In genomic region chr1:75344291-75345035, GRCm38 (mm10) we compare ENCODE assay signal across 8 mouse cellular contexts. TPM values are rescaled to one million over a fixed set of nuclear protein-coding genes. Genes with fewer than 3 reads are reported as not detected.
DNase-seq lines count a peak whose midpoint lies in the region; ATAC-seq and TF ChIP-seq lines count a peak whose summit lies in the region.

No protein-coding gene starts in this region.

- ATAC-seq in lung, embryonic 14.5 days (ENCODE audit: insufficient read depth): peak; percentile 57
- ATAC-seq in kidney, embryonic 16.5 days (ENCODE audit: low FRiP score, low TSS enrichment): peak; percentile 76
- ATAC-seq in midbrain, embryonic 13.5 days: peak; percentile 24; the same call in 1 of the 2 replicates
- ATAC-seq in megakaryocyte, adult 5-6 weeks (ENCODE audit: poor library complexity, severe bottlenecking): no peak
- no peak for ATAC-seq in megakaryocyte progenitor cell, adult 5-6 weeks (replicated peaks; ENCODE audit: poor library complexity)

- H3K4me2 ChIP-seq in lung, embryonic 14.5 days: peak overlapping the region; percentile 28
- peak overlapping the region; percentile 47 for H3K4me2 ChIP-seq in kidney, embryonic 16.5 days (replicated peaks; ENCODE audit: low read depth, low read length)
- H3K4me2 ChIP-seq in midbrain, embryonic 13.5 days (replicated peaks): peak overlapping the region; percentile 12; the same call in 1 of the 2 replicates

- H3K36me3 ChIP-seq in lung, embryonic 14.5 days (ENCODE audit: insufficient read depth): no peaks in the 10 kb centered on the region
- no peaks in the 10 kb centered on the region for H3K36me3 ChIP-seq in kidney, embryonic 16.5 days (ENCODE audit: insufficient read depth, low read length)
- no peaks in the 10 kb centered on the region for H3K36me3 ChIP-seq in midbrain, embryonic 13.5 days

- no peaks in the 10 kb centered on the region for H3K9me3 ChIP-seq in lung, embryonic 14.5 days (ENCODE audit: low read depth, low read length)
- H3K9me3 ChIP-seq in kidney, embryonic 16.5 days (ENCODE audit: low read length): no peaks in the 10 kb centered on the region
- H3K9me3 ChIP-seq in midbrain, embryonic 13.5 days: no peaks in the 10 kb centered on the region

- H3K4me1 ChIP-seq in lung, embryonic 14.5 days (ENCODE audit: insufficient read depth): peaks cover 26% of the 10 kb centered on the region
- no peaks in the 10 kb centered on the region for H3K4me1 ChIP-seq in lung, adult 2 months (ENCODE audit: control insufficient read depth, insufficient read depth, low read length)
- peaks cover 35% of the 10 kb centered on the region for H3K4me1 ChIP-seq in kidney, embryonic 16.5 days (ENCODE audit: insufficient read depth, low read length)
- H3K4me1 ChIP-seq in midbrain, embryonic 13.5 days (replicated peaks): peaks cover 37% of the 10 kb centered on the region

- peak; percentile 68 for DNase-seq in lung, embryonic 14.5 days
- no peak for DNase-seq in lung, adult 2 months
- DNase-seq in gastrocnemius, postnatal 10 days: peak; percentile 59
- no peak for DNase-seq in right cerebral cortex, adult 18-20 months

- peaks cover 4% of the 10 kb centered on the region; the same call in 1 of the 2 replicates for H3K27me3 ChIP-seq in lung, embryonic 14.5 days (ENCODE audit: insufficient read depth, low read length)
- H3K27me3 ChIP-seq in kidney, embryonic 16.5 days (ENCODE audit: insufficient read depth, low read length): no peaks in the 10 kb centered on the region
- H3K27me3 ChIP-seq in midbrain, embryonic 13.5 days: peaks cover 7% of the 10 kb centered on the region

- H3K27ac ChIP-seq in lung, embryonic 14.5 days (ENCODE audit: low read depth): peak overlapping the region; percentile 73
- peak overlapping the region; percentile 93 for H3K27ac ChIP-seq in kidney, embryonic 16.5 days (ENCODE audit: low read length)
- no peak overlapping the region for H3K27ac ChIP-seq in midbrain, embryonic 13.5 days

- H3K4me3 ChIP-seq in lung, embryonic 14.5 days (ENCODE audit: low read depth, low read length): no peak overlapping the region
- no peak overlapping the region for H3K4me3 ChIP-seq in lung, adult 2 months (replicated peaks; ENCODE audit: extremely low read depth, low read depth, low read length)
- H3K4me3 ChIP-seq in kidney, embryonic 16.5 days (ENCODE audit: low read length): no peak overlapping the region
- no peak overlapping the region for H3K4me3 ChIP-seq in midbrain, embryonic 13.5 days (replicated peaks)

- WGBS in lung, embryonic 14.5 days: 4% methylated on average over 15 of the region's 15 CpGs
- 11% methylated on average over 15 of the region's 15 CpGs for WGBS in lung, adult 2 months
- 5% methylated on average over 15 of the region's 15 CpGs for WGBS in kidney, embryonic 16.5 days
- 4% methylated on average over 15 of the region's 15 CpGs for WGBS in midbrain, embryonic 13.5 days

- TF ChIP-seq CTCF in lung, embryonic 14.5 days (IDR thresholded peaks at IDR 0.05; ENCODE audit: low read depth): no peak
- TF ChIP-seq CTCF in lung, adult 2 months (IDR thresholded peaks at IDR 0.05; ENCODE audit: insufficient read depth, low read length): no peak

- H3K9ac ChIP-seq in lung, embryonic 14.5 days: no peak overlapping the region; the same call in 1 of the 2 replicates
- H3K9ac ChIP-seq in kidney, embryonic 16.5 days (replicated peaks; ENCODE audit: low read length): peak overlapping the region; percentile 51
- H3K9ac ChIP-seq in midbrain, embryonic 13.5 days (replicated peaks): no peak overlapping the region

- no peak for TF ChIP-seq POLR2A in lung, adult 2 months (IDR thresholded peaks at IDR 0.05; ENCODE audit: borderline replicate concordance, extremely low read depth, low read depth, low read length)

RNA-seq across cellular contexts. Expression of gene Des, which starts 15.7 kb away (rescaled TPM):
- polyA plus RNA-seq in lung, embryonic 14.5 days (2014; fragmentation: Nextera tagmentation; extraction: Ambion mirVana): 42.9 and 46.3 TPM in 2 replicates
- 107 and 185 TPM in 2 replicates for polyA plus RNA-seq in lung, adult 2 months (2012; rRNA removed)
- 1,000 to 10,000 TPM; 1,482 to 1,503 TPM for total RNA-seq in gastrocnemius, postnatal 10 days (2021)
- polyA plus RNA-seq in kidney, embryonic 16.5 days (2015; fragmentation: Nextera tagmentation; extraction: Ambion mirVana): 41.6 and 53.6 TPM in 2 replicates
- polyA plus RNA-seq in midbrain, embryonic 13.5 days (2015; fragmentation: Nextera tagmentation; extraction: Ambion mirVana): 0.84 and 1.1 TPM in 2 replicates
- not detected in 2 replicates for total RNA-seq in megakaryocyte, adult 5-6 weeks (2015)
- not detected in 2 replicates for total RNA-seq in megakaryocyte, adult 5-6 weeks (2017)
- total RNA-seq in megakaryocyte progenitor cell, adult 5-6 weeks (2015): not detected in 2 replicates
- total RNA-seq in megakaryocyte progenitor cell, adult 5-6 weeks (2017): not detected in 2 replicates

RNA-seq across cellular contexts. Expression of gene Dnpep, which starts 26.7 kb away (rescaled TPM):
- polyA plus RNA-seq in lung, embryonic 14.5 days (2014; fragmentation: Nextera tagmentation; extraction: Ambion mirVana): 110 and 113 TPM in 2 replicates
- 104 and 129 TPM in 2 replicates for polyA plus RNA-seq in lung, adult 2 months (2012; rRNA removed)
- 10 to 100 TPM; 51.0 to 53.8 TPM for total RNA-seq in gastrocnemius, postnatal 10 days (2021)
- 168 and 184 TPM in 2 replicates for polyA plus RNA-seq in kidney, embryonic 16.5 days (2015; fragmentation: Nextera tagmentation; extraction: Ambion mirVana)
- 155 and 161 TPM in 2 replicates for polyA plus RNA-seq in midbrain, embryonic 13.5 days (2015; fragmentation: Nextera tagmentation; extraction: Ambion mirVana)
- total RNA-seq in megakaryocyte, adult 5-6 weeks (2015): 26.2 and 32.0 TPM in 2 replicates
- 31.1 and 35.9 TPM in 2 replicates for total RNA-seq in megakaryocyte, adult 5-6 weeks (2017)
- total RNA-seq in megakaryocyte progenitor cell, adult 5-6 weeks (2015): 31.3 and 39.7 TPM in 2 replicates
- total RNA-seq in megakaryocyte progenitor cell, adult 5-6 weeks (2017): 36.4 and 41.7 TPM in 2 replicates

RNA-seq across cellular contexts. Expression of gene Speg, which starts 30.6 kb away (rescaled TPM):
- polyA plus RNA-seq in lung, embryonic 14.5 days (2014; fragmentation: Nextera tagmentation; extraction: Ambion mirVana): 40.1 and 44.7 TPM in 2 replicates
- 31.5 and 35.0 TPM in 2 replicates for polyA plus RNA-seq in lung, adult 2 months (2012; rRNA removed)
- 100 to 1,000 TPM; 196 to 209 TPM for total RNA-seq in gastrocnemius, postnatal 10 days (2021)
- 61.4 and 61.5 TPM in 2 replicates for polyA plus RNA-seq in kidney, embryonic 16.5 days (2015; fragmentation: Nextera tagmentation; extraction: Ambion mirVana)
- polyA plus RNA-seq in midbrain, embryonic 13.5 days (2015; fragmentation: Nextera tagmentation; extraction: Ambion mirVana): 11.2 and 12.8 TPM in 2 replicates
- total RNA-seq in megakaryocyte, adult 5-6 weeks (2015): not detected in 2 replicates
- 0.11 TPM in 1 of 2 replicates, not detected in the other for total RNA-seq in megakaryocyte, adult 5-6 weeks (2017)
- not detected in 2 replicates for total RNA-seq in megakaryocyte progenitor cell, adult 5-6 weeks (2015)
- not detected in 2 replicates for total RNA-seq in megakaryocyte progenitor cell, adult 5-6 weeks (2017)

Comparison
In these comparisons a context has a peak if more than half of its experiments do, and no peak if none do; other contexts are left out.
1. DNase-seq: peak in lung, embryonic 14.5 days (single experiment) and gastrocnemius, postnatal 10 days (single experiment); none in lung, adult 2 months (single experiment) and right cerebral cortex, adult 18-20 months (single experiment).
2. ATAC-seq: peak in lung, embryonic 14.5 days (single experiment), kidney, embryonic 16.5 days (single experiment) and midbrain, embryonic 13.5 days (single experiment); none in megakaryocyte, adult 5-6 weeks (single experiment) and megakaryocyte progenitor cell, adult 5-6 weeks (single experiment).
3. RNA of gene Des, which starts 15.7 kb away (polyA plus RNA-seq): 107 to 185 TPM in lung, adult 2 months, 41.6 to 53.6 TPM in kidney, embryonic 16.5 days and 42.9 to 46.3 TPM in lung, embryonic 14.5 days; 0.84 to 1.1 TPM in midbrain, embryonic 13.5 days; every median in the first group is over 10 times any median in the second.
4. Peak in every context shown above with its lines, with median percentiles within 50 percentile points of each other: H3K4me2 ChIP-seq.